Mouse (Mus musculus) megakaryocyte, embryonic 14.5 days (primary cell): ENCODE results near the gene Eef1akmt3.

Experiments used
- FLI1 ChIP-seq: IDR thresholded peaks from 2 replicates; pipeline ENCODE4 v1.6.1; 2012; ENCODE audit warnings: low read length, inconsistent platforms, mixed read lengths
- GATA1 ChIP-seq: IDR thresholded peaks from 3 replicates; pipeline ENCODE4 v1.6.1; 2012; ENCODE audit warnings: mixed read lengths, low read length, inconsistent platforms, borderline replicate concordance

- TF ChIP-seq GATA1 (no peak), FLI1 (no peak)
Observed at GRCm38 (mm10) chr10:127075080-127075479, 33.8 kb upstream of the Eef1akmt3 start, which contains the start of gene Agap2.
